Mouse (Mus musculus) cortical plate, adult 2 months (tissue): ENCODE data around the gene Tpbpb.
"Not testable (repeated sequence)": the region's sequence is repeated elsewhere in the genome, so short reads cannot be mapped to it uniquely, and the experiment has no call there.

ENCODE experiments used
- CTCF ChIP-seq: fragments of 200-500 bp; IDR thresholded peaks from 2 replicates; pipeline ENCODE4 v1.5.1; 2011; ENCODE audit warnings: mild to moderate bottlenecking, control low read depth, low read length; ENCODE audit not compliant: insufficient read depth; ENCODE audit errors: extremely low read depth
- POLR2A ChIP-seq: fragments of 200-500 bp; IDR thresholded peaks from 2 replicates; pipeline ENCODE4 v1.6.1; 2011; ENCODE audit warnings: mild to moderate bottlenecking, low read length, control low read depth; ENCODE audit not compliant: insufficient read depth; ENCODE audit errors: extremely low read depth

DNA sequence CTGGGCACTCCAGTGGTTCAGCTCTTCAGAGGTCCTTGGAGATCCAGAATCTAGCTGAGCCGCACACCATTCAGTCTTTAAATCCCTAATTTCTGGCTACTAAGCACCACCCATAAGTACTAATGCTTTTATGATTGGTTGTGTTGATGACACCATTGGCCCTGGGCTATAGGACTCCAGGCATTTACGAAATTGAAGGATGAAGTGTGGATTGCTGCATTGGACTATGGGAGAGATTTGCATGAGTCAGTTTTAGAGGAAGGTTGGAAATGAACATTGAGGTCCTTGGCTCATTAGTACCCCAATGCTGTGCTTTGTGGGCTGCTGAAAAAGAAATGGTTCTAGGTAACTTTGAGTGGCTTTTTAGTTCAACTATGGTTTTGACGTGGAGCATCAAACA lies 37.2 kb upstream of the Tpbpb start, which contains the start of gene Tpbpa:
- TF ChIP-seq POLR2A, CTCF: not testable (repeated sequence)
